Mouse (Mus musculus): ENCODE results near the gene Msgn1. TPM values are rescaled to one million over a fixed set of nuclear protein-coding genes. Genes with fewer than 3 reads are reported as not detected.
A peak's percentile ranks its signal among the peaks of the same experiment; 100 is the strongest.

Msgn1 gene
- polyA plus RNA-seq, 1 experiment from 2014 or later: not detected

- Histone ChIP-seq H3K27ac (ENCODE audit: low read depth, low read length) (no peak overlapping the region), H3K36me3 (ENCODE audit: control insufficient read depth, insufficient read depth, low read length) (no peaks in the 10 kb centered on the region), H3K4me1 (ENCODE audit: control insufficient read depth, insufficient read depth, low read depth, low read length) (no peaks in the 10 kb centered on the region; the same call in 1 of the 2 replicates), H3K27me3 (replicated peaks; ENCODE audit: control insufficient read depth, insufficient read depth, low read length) (no peaks in the 10 kb centered on the region), H3K9me3 (ENCODE audit: control insufficient read depth, low read length) (no peaks in the 10 kb centered on the region), H3K4me3 (ENCODE audit: low read length) (peak overlapping the region; percentile 2; the same call in 1 of the 2 replicates), H3K9ac (ENCODE audit: low read depth, low read length) (no peak overlapping the region), H3K4me2 (ENCODE audit: low read length) (peak overlapping the region; percentile 41)
- 32% methylated on average over 11 of the region's 11 CpGs for WGBS
- ATAC-seq: peak; percentile 99
Measured at GRCm38 (mm10) chr12:11178486-11179154, 30.2 kb downstream of the Msgn1 start.

- no peak overlapping the region for H3K9ac ChIP-seq (ENCODE audit: low read depth, low read length)
- no peak overlapping the region for H3K4me3 ChIP-seq (ENCODE audit: low read length)
- H3K36me3 ChIP-seq (ENCODE audit: control insufficient read depth, insufficient read depth, low read length): no peaks in the 10 kb centered on the region
- 53% methylated on average over 5 of the region's 5 CpGs for WGBS
- H3K9me3 ChIP-seq (ENCODE audit: control insufficient read depth, low read length): no peaks in the 10 kb centered on the region
- no peak for ATAC-seq
- H3K4me1 ChIP-seq (ENCODE audit: control insufficient read depth, insufficient read depth, low read depth, low read length): no peaks in the 10 kb centered on the region; the same call in 1 of the 2 replicates
- no peak overlapping the region for H3K4me2 ChIP-seq (ENCODE audit: low read length)
- no peak overlapping the region for H3K27ac ChIP-seq (ENCODE audit: low read depth, low read length)
- no peaks in the 10 kb centered on the region for H3K27me3 ChIP-seq (replicated peaks; ENCODE audit: control insufficient read depth, insufficient read depth, low read length)
Measured at GRCm38 (mm10) chr12:11177408-11178394, 31.1 kb downstream of the Msgn1 start.

GRCm38 (mm10) chr12:11158670-11159069 is 50.1 kb downstream of the Msgn1 start:
- ATAC-seq: no peak
- Histone ChIP-seq H3K4me2 (ENCODE audit: low read length) (no peak overlapping the region), H3K27ac (ENCODE audit: low read depth, low read length) (no peak overlapping the region), H3K9me3 (ENCODE audit: control insufficient read depth, low read length) (no peaks in the 10 kb centered on the region), H3K9ac (ENCODE audit: low read depth, low read length) (no peak overlapping the region), H3K27me3 (replicated peaks; ENCODE audit: control insufficient read depth, insufficient read depth, low read length) (no peaks in the 10 kb centered on the region), H3K36me3 (ENCODE audit: control insufficient read depth, insufficient read depth, low read length) (no peaks in the 10 kb centered on the region), H3K4me3 (ENCODE audit: low read length) (no peak overlapping the region), H3K4me1 (ENCODE audit: control insufficient read depth, insufficient read depth, low read depth, low read length) (no peaks in the 10 kb centered on the region)
- 88% methylated on average over 3 of the region's 3 CpGs for WGBS

Other genes with a start within 250 kb of the Msgn1 start
- 0.87 and 1.3 TPM in 2 replicates for gene Kcns3, start 57.9 kb downstream of the Msgn1 start, polyA plus RNA-seq (2015; fragmentation: Nextera tagmentation; extraction: Ambion mirVana)
- 2.1 and 2.4 TPM in 2 replicates for gene Gen1, start 56.8 kb upstream of the Msgn1 start, polyA plus RNA-seq (2015; fragmentation: Nextera tagmentation; extraction: Ambion mirVana)
- gene Smc6, start 56.9 kb upstream of the Msgn1 start, polyA plus RNA-seq (2015; fragmentation: Nextera tagmentation; extraction: Ambion mirVana): 92.8 and 99.3 TPM in 2 replicates
- gene Vsnl1, start 227.6 kb upstream of the Msgn1 start, polyA plus RNA-seq (2015; fragmentation: Nextera tagmentation; extraction: Ambion mirVana): 168 and 170 TPM in 2 replicates
- gene Rad51ap2, start 247.1 kb upstream of the Msgn1 start, polyA plus RNA-seq (2015; fragmentation: Nextera tagmentation; extraction: Ambion mirVana): 0.41 and 0.60 TPM in 2 replicates